Mouse (Mus musculus) spleen, adult 12 weeks (tissue): Measurements from ENCODE around the gene Tlr3.

Experiments used
- DNase-seq: peaks from one replicate; pipeline ENCODE4 v3.0.0; 2022; ENCODE audit warnings: low spot score

Tlr3 gene

DNA sequence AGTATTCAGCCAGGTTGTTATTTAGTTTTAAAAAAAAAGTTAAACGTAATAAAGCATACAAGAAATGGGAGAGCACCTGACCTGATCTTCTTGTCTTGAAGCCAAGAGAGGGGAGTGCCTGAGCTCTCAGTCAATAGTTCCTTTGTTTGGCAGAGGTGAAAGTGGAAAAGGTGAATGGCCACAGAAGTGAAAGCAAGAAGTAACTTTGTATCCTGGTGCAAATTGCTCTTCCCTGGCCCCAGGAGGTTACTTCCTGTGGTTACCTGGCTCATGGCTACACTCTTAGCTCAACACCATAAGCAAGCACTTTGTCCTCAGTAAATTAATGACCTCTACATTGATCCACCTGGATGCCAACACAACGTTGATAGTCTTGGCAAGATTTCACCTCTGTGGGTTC lies at the start of gene Tlr3:
Gene Tlr3 (minus strand): TSS at position 199 of the 400 bp plus-strand sequence.
- DNase-seq, result no peak

DNA sequence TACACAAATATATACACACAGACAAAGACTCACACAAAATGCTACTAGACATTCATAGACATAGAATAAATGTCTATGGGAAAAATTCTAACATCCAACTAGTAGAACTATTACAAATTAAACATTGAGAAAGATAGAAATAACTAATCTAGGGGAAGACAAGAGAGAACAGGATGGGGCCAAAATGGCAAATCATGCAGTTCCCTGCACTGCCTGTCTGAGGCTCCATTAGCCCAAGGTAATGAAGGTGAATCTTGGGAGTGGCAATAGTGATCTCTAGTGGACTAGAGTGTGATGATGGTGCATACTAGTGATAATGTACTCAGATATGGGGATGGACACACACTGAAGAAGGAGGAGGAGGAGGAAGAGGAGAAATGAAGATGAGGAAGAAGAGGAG lies 47.0 kb upstream of the Tlr3 start:
- DNase-seq, result no peak

DNA sequence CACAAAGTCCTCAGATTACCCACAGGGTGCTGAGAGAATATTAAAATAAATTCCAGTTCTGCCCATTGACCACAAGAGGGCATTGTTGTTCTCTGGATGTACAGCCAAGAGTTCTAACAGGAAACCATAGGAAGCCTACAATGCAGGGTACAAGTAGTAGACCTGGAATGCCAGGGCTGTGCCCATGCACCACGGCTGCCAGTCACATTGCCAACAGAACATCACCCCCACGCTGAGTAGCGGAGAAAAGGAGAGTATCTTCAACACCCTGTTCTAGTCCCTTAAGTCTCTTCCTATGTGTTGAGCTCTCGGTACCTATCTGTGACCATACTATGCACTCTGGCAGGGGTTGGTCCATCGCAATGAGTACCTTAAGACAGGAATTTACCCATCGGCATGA lies 43.5 kb upstream of the Tlr3 start:
- no peak for DNase-seq

DNA sequence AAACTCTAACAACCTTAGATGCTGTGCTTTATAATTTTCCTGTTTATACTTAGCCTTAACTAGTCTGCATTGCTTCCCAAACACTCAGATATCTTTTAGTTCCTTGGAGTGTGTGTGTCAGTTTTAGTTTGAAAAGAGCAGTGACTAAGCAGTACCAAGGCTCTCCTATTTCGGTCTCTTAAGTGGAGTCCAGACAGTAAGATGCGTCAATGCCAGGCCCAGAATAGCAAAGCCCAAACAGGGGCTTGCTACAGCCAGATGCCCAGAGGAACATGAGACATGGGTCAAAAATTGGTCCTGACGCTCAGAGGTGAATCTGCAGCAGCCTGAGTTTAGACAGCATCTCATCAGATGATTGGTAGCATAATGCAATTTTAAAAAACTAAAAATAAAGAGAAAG lies 41.2 kb upstream of the Tlr3 start:
- DNase-seq, result no peak

DNA sequence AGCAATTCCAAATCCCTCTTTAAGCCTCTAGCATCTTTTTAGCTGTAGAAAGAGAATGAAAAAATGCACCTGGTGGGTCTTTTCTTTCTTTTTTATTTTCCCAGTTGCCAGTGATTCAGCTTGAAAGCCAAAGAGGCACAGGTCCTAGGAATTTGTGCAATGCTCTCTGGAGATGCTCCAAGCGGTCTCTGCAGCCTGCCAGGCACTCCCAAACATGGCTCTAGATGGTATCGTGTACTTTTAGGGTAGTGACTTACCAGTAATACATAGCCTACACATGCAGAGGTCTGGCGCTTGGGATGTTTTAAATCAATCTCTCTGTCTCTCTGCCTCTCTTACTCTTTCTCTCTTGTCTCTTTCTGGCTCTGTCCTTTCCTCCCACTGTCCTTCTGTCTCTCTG lies 38.0 kb upstream of the Tlr3 start:
- DNase-seq, result no peak

DNA sequence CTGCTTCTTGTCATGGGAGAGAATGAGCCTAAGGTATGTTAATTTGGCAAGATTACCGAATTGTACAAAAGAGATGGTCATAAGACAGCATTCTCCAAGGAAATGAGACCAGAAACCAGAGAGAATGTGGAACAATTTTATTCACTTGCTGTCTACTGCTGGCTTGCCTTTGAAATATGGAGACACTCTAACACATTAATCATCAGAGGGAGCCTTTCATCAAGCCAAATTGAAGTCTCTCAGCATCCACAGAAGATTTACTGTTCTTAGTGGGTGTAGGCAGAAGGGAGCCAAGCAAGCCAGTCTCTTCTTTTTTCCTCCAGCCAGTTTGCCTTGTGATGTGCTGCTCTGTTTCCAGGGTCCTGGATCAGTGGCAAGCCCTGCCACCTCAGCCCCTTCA lies 37.4 kb upstream of the Tlr3 start:
- DNase-seq, result no peak

DNA sequence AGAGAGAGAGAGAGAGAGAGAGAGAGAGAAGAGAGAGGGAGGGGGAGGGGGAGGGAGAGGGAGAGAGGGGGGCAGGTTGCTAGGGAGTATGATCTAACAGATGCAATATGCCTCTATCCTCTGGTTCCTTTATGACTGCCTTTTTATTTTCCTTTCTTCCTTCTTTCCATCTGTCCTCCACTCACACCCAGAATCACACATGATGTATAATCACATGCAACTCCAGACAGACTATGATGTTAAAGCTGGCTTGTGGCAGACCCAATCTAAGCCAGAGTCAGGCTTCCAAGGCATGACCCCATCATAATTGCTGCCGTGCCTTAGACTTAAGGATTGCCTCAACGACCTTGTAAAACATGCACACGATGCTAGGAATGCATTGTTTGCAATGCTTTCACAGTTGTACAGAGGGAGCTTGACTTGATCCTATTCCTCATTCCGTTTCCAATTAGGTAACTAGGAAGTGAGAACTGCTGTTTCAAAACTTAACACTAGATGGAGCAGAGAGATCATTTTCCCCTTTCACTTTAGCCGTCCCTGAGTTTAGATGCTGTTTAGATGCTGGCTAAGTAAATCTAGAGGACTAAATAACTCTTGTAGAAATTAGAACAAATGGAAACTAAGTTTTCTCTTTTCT lies 28.1 kb upstream of the Tlr3 start:
- DNase-seq, result no peak

DNA sequence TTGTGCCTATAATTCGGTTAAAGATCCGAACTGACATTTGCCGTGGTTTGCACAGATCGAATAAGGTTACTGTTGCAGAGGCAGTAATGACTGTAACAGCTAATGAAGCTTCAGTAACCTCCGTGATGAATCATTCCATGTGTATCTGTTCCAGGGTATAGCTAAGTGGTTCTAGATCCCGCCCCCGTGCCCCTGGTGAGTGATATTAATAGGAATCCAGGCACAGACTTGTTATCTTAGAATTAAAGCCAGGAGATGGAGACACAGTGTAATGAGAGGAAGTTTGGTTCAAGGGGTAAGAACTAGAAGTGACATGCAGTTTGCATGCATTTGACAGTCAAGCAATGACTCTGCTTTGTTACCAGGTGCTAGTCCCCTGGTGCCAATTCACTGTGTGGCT lies 9.3 kb upstream of the Tlr3 start:
- DNase-seq, result no peak

DNA sequence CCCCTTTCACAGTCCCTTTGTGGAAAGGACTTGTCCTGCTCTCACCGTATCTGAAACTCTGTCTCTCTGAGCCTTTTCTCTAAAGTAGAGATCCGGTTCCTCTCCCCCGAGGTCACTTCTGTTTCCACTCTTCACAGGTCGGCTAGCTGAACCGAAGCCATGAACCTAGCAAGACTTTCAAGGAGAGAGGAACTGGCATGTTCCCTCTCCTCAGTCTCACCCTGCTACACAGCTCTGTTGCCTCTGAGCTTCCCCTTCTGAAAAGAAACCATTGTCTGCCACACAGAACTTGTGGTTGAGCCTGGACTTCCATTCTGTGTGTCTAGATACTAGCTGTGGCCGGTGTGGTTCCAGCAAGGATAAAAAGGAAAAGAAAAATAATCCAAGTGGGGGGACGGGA lies 4.1 kb upstream of the Tlr3 start:
- peak; percentile 1 for DNase-seq

DNA sequence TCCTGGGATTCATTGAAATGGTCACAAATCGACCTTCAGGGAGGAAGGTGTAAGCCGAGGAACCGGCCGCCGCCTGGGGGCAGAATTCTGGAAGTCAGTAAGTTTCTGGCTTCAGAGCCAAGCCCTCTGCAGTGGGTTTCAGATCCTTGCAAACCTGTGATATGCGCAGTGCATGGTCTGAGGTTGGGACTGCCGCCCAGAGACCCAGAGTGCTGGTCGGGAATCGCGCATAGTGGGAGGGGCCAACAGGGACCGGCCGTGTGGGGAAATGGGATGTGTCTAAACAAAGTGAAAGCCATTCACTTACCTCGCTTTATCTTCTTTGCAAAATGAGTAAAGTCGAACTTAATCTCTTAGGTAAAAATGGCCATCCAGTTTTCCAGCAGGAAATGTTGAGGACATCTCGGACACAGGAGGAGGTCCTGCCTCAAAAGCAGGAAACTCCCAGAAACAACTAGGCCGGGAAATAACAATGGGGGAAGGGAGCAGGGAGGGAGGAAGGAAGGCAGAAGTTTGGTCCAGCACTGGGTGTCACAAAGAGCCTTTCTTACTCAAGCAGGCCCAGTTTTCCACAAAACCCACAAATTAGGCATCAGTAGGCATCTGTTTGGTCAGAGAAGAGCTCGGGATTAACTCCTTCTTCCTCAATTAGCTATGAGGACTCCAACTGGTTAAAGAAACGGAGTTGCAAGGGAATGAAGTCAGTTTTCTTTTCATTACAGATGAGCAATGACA lies 567 bp downstream of the Tlr3 start:
- DNase-seq, result peak; percentile 2

DNA sequence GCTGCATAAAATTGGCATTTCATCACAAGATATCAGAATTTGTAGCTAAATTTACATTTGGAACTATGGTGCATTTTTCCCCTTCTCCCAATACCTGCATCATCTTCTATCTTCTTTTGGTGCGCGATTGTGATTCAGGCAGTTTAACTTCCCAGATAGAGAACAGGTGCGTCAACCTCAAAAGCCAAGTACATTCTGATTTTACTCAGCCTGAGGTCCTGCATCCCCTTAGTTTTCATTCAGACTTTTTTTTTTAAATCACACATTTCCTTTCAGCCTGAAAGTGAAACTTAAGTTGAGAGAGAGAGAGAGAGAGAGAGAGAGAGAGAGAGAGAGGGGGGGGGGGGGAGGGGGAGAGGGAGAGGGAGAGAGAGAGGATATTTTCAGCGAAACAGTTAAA lies 1.2 kb downstream of the Tlr3 start:
- no peak for DNase-seq

DNA sequence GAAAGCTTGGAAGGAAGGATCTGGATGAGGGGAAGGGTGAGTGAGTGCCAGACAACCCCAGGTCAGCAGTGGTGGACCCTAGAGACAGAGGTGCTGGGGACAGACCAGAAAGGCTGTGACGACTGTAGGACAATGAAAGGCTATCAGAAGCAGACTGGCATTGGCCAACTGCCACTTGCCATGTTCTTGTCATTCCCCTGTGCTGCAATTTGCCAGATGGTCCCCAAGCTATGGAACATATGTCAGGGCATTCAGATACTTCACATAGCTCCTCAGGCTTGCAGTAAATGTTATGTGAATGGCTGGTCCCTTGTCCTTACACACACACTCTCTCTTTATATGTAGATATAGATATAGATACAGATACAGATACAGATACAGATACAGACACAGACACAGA lies 27.6 kb downstream of the Tlr3 start:
- DNase-seq, result no peak

DNA sequence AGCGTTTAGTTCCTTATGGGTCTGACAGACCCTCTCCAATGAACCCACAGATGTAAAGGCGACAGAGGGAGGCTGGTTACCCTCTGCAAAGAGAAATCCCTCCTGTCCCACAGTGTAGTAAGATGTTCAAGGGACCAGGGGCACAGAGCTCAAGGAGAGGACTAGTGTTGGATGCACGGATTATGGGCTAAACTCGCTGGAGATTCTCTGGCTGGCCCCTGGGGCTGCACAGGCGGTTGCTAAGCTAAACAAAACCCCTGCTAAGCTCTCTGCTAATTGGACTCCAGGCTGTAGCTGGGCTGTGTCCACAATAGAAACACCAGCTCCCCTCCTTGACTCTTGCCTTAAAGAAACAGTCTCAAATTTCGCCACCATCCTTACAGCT lies 28.9 kb downstream of the Tlr3 start, which contains the start of gene Fam149a:
Gene Fam149a (minus strand): TSS at position 329 of the 385 bp plus-strand sequence.
- no peak for DNase-seq

DNA sequence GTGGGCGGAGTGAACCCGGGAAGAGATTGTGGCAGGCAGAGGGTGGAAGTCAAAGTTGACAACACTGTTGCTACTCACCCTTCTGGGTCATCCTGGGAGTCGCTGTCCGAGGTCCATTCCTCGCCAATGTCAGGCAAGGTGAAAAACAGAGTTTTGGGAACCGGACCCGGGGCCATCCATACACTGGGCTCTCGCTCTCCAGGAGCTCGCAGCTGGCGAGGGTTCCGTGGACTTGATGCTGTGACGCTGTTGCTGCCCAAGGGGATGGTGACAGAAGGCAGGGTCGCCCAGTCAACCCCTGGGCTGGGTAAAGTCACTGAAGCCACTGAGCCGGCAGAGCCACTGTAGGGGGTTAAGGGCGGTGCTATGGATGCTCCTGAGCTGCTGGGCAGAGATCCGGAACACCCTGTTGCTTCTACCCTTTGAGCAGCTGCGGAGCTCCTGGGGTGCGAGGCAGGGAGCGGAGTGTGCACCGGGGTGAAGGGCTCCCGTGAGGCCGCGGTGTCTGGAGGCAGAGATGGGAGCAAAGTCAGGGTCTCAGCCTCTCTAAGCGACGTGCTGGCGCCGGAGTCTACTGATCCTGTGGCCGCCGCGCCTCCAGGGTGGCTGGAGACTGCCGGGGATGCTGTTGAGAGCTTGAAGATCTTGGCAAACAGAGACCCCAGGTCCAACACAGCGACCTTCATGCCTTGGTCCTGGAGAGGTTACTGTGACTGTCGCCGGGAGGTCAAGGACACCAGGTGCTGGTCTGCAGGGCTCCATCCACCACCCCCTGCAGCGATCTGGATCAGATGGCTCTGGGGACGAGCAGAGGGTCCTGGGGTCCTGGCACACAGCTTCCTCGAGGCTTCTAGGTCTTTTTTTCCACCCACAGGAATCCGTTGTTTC lies 29.6 kb downstream of the Tlr3 start:
- no peak for DNase-seq

DNA sequence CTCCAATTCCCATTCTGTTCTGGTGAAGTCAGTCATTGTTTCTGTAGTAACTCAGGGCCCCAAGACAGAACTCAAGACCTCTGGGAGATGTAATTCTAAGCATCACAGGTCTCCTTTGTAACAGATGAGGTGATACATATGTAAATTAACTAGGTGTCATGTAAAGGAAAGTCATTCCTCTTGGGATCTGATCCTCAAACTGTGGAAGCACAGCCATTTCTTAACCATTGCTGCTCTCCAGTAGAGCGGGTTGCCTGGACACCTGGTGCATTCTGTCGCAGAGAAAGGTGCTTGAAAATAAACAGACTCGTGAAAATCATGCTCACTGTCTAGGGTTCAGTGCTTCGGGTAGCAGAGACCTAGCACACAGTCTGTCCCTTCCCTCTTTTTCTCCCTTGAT lies 30.3 kb downstream of the Tlr3 start:
- no peak for DNase-seq

DNA sequence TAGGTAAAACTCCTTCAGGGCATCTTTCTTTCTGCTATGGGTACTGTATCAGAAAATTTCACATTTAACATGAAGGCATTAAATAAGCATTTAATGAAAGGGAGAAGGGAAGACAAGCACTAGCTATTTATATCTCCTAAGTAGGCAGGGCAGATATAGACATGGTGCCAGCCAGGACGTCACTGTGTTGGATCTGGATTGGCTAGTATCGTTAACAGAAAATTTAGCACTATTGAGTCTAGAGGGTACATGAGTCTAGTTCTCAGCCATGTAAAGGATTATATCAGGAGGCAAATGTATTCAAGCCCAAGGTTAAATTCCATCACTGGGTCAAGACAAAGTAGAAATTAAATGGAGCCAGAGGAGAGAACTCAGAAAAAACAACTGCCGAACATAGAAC lies 36.8 kb downstream of the Tlr3 start:
- DNase-seq, result no peak

DNA sequence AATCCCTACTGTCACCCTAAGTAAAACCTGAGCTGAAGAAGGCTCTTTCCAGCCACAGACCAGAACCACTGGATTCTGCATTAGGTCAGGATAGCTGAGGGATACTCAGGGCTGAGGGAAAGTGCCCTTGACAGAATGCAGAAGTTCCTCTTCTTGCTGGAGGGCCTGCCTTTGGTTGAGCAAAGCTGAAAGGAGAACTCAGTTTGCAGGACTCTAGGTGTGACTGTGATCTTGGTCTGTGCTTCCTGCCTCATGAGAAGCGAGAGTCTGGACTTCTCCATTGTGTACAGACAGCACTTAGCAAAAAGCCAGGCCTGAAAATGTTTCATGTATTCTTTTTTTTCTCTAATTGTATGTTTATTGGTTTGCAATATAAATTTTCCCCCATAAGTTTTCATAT lies 43.7 kb downstream of the Tlr3 start:
- DNase-seq, result no peak

DNA sequence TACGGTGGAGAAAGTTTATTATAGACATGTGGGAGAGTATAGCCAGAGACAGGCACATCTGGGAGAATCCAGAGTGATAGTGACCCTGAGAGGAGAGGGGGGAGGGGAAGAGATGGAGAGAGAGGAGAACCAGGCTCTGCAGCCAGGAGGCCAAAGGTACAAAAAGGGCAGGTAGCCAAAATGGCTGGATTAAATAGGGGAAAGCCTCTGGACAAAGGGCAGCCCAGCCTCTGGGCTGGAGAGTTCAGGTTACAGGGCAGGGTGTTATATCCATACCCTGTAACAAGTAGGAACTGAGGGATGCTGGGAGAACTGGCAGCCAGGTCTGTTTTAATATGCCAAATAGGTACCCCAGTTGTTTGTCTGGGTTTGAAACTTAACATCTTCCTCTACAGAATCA lies 47.7 kb downstream of the Tlr3 start:
- DNase-seq, result no peak

DNA sequence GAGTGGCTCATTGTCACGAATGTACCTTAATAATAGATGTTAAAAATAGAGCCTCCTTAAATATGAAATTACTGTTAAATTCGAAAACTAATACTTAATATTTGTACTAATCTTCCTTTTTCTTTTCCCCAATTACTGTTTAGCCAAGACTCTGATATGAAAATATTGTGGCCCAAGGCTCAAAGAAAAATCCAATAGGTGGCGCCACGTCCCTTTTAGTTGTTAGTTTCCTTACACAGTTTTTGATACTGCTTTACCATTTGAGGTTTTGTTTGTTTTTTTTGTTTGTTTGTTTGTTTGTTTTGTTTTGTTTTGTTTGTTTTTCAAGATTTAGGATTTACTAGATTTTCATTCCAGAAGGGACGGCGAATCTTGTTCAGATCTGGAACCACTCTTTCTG lies 48.6 kb downstream of the Tlr3 start:
- no peak for DNase-seq

DNA sequence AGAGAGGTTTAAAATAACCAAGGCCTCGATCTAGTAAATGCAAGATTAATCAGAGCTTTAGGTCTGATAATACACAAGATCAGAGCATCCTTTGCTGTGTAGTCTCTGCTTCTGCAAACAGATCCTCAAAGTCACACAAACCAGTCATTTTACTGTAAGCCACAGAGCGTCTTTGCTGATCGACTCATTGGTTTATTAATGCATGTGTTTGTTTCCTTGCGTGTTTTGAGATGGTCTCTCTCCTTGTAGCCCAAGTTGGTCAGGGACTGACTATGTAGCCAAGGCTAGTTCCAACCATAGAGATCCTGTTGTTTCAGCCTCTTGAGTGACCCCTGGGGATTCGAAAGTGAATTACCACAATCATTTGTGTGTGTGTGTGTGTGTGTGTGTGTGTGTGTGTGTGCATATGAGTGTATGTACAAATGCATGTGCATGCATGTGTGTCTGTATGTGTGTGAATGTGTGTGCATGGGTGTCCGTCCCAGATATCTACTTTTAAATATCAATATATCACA lies 51.7 kb downstream of the Tlr3 start:
- DNase-seq, result no peak

DNA sequence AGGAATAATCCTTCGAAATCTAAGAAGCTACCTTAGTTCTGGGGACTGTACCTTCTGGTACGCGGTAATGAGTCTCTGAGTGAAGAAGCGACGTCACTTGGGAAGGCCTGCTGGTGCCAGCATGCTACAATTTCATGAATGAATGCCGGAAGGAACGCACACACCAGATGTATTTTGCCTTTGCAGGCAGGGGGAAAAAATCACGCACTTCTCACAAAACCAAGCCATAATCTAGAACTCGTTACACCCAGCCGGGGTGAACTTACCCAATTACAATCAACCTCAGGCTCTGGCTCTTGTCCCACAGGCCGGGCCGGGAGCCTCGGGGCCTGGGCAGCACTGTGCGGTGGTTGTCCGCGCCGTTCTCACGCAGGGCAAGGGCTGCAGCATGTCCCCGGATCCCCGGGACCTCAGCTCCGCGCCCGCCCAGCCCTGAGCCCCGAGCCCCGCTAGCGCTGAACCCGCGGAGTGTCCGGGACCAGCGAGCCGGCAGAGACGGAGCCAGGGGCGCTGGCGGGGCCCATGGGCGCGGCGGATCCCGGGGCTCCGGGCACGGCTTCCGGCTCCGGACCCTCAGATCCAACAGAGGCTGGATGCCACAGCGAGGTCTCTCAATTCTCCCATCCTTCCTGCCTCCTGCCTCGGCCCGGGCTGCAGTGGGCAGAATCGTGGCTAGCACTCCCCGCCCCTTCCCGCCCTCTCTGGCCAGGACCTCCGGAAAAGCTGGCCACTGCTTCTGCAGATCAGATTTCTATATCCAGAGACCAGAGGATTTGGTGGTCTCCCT lies 52.6 kb downstream of the Tlr3 start:
- no peak for DNase-seq

DNA sequence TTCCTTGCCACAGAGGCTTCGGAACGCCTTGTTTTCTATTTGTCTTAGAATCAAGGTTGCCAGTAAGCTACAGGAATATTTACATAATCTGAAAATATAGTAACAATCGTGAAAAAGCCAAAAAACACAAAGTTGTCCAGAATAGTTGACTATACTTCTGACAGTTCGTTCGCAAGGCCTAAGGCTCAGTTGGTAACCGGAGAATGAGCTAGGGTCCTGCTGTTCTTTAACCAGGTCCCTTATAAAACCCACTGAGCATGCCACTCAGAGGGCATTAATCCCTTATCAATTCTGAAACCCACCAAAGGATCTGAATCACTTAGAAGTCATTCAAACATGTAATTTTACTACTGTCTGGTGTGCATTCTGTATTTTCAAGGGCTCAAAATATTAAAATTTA lies 55.1 kb downstream of the Tlr3 start:
- no peak for DNase-seq
